Mouse (Mus musculus): ENCODE data around the gene Zfp160. TPM values are rescaled to one million over a fixed set of nuclear protein-coding genes. Genes with fewer than 3 reads are reported as not detected.
"Not testable (repeated sequence)": the region's sequence is repeated elsewhere in the genome, so short reads cannot be mapped to it uniquely, and the experiment has no call there.

Gene Zfp160
- 1 to 10 TPM; 4.5 to 7.3 (median 5.5) TPM for total RNA-seq (2022)

DNA sequence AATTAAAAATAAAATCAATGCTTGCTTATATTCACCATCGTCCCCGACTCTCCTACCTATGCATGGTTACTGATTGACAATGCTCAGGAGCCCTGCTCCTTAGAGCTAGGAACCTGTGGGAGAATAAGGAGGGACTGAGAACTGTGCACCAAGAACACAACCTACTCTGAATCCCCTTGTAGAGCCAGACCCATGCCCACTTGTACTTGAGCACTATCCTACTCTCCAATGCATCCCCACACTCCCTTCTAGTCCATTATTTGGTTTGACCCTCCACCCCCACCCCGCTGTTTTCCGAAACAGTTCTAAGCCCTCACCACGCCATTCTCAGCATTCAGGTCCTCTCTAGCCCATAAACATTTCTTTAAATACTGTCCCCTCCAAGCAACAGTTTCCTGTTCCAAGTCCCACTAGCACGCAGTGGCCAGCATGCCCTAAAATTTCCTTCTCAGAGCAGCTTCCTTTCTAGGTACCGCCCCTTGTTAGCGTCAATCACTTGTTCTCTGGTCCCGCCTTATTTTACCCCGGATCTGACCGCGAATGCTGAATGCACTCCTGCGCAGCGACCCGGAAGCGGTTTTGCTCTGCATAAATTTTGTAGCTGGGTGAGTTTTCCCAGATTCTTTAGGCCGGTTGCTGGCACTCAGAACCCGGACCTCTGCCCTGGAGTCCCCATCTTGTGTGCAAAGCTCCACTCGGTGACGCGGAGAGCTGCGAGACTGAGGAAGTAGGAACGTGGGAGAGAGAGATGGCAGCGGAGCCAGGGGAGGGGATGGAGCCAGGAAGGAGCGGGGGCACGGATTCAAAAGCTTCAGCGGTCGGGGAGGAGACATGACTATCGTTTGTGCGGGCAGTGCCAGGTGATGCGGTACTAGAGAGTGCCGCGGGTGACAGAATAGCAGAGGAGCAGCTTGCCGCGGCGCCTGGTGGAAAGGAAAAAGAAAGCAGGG lies at the start of gene Zfp160:
Zfp160 (plus strand) TSS at position 522 of the 950 bp plus-strand sequence.
- peak; percentile 61 to 69 for DNase-seq (ENCODE audit: low spot score in 2 of 2)

DNA sequence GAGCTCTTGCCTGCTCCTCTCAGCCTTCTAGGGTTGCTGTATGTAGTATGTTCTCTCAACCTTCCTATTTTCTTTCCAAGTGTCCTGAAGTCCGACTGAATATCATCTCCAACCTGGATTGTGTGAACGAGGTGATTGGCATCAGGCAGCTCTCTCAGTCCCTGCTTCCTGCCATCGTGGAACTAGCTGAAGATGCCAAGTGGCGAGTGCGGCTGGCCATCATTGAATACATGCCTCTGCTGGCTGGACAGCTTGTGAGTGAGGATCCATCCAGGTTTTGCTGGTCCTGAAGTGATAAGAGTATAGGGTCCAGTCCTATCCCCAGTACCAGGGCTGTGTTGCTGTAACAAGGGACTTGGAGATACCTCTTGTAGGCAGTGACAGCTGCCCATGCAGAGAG lies 48.3 kb upstream of the Zfp160 start:
- DNase-seq (ENCODE audit: low spot score in 2 of 2): no peak

DNA sequence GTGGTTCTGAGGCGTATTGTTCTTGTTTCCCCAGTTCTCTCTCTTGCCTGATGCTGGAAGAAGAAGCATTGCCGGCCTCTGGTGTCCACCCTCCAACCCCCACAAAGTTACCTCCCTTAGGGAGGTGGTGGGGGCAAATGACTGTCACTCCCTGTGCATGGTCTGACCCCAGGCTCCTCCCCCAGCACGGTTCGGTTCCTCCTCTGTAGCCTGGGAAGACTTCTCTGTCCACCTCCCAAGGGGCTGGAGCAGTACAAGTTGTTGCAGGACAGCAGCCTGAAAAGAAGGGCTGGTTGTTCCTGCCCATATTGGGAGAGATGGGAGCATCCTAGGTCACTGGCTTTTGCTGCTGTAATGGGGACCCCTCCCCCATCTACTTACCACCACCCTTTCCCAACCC lies 43.3 kb upstream of the Zfp160 start:
- DNase-seq (ENCODE audit: low spot score in 2 of 2): peak in 1 of 2 experiments; percentile 11

DNA sequence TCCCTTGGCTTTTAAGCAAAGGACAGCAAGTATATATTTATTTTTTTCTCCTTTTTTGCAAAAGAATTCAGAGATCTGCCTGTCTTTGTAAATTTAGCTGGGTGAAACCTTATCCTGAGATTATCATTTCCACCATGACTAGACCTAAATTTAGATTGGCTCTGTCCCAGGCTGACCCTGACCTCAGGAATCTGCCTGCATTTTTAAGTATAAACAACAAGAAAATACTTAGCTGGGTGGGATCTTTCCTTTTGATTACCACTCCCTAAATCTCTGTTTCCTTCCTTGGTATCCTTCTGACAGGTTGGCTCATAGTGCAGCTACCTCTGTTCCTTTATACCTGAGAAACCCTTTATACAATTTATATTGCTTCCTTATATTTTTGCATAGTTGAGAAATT lies 42.0 kb upstream of the Zfp160 start:
- no peak for DNase-seq (ENCODE audit: low spot score in 2 of 2)

DNA sequence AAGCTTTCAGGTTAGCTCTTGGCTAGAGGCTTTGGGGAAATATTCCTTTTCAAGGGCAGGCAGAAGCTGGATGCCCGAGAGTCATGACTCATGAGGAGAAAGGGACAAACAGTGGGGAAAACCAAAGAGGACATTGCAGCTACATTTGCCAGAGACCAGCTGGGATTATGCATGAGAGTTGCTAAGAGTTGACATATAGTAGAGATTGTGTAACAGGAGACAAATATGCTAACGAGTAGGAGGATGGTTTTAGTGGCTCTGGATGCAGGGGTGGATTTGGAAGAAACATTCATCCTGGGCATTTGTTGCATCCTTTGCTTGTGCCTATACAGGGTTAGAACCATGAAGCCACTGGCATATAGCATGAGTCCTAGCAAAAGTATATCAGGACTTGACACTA lies 15.0 kb upstream of the Zfp160 start:
- no peak for DNase-seq (ENCODE audit: low spot score in 2 of 2)

DNA sequence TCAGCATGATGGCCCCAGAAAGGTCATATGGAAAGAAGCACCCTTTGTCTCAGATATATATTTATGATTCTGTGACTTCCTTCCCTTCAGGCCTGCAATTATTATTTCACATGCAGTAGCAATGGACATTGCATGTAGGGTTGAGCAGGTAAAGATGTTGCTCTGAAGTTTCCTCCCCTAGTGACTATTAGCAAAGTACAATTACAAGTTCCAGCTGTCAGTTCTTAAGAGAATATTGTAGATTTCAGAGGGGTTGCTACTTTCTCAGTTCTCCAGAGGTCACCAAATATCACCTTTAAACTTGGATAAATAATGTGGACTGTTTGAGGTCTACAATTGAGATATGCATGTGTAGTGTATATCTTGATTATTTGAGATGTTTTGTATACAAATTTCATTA lies 12.3 kb upstream of the Zfp160 start, which contains the start of gene Vmn1r233:
Vmn1r233 (minus strand) TSS at position 101 of the 400 bp plus-strand sequence.
- DNase-seq (ENCODE audit: low spot score in 2 of 2): no peak

DNA sequence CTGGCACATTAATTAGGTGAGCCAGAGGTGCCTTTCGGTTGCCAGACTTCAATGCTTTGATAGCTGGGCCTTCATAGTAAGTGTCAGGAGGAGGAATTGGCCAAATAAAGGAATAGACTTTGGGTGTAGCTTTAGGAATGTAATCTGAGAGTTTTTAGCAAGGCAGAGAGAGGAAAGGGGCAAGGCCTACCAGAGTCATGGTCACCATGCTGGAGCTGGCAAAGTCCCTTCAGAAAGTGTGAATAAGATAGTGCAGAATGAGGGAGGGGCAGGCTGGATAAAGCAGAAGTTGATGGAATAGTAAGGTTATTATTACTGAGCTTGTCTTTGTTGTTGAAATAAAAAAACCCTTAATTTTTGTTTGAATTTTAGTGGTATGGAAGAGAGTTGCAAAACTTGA lies 1.0 kb downstream of the Zfp160 start:
- no peak for DNase-seq (ENCODE audit: low spot score in 2 of 2)

DNA sequence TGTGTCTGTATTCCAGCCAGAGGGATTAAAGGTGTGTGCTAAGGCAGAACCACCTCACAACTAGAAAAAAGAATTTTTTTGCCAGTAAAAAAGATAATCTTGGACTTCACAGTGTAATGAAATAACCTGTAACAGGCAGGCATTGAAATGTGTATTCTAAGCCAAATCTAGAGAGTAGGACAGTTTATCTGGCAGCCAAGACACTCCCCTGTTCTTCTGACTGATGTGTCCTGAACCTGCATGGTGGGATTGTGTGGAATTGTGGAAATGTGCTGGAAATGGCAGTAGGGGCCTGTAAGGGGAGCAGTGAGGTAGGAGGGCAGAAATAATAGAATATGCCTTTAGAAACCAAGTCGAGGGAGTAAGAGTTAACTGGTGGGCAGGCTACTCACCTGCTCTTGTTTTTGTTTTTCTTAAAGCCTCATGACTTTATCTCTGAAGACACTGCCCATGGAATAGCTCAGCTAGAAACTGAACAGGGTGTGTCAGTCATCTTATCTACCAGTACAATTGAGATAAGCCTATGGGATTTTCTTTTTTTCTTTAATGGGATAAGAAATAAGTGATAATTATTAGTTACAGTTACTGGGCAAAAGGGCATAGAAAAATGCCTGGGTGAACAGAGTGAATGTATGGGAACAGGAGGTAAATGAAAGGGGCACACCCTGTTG lies 9.8 kb downstream of the Zfp160 start:
- DNase-seq (ENCODE audit: low spot score in 2 of 2): no peak

DNA sequence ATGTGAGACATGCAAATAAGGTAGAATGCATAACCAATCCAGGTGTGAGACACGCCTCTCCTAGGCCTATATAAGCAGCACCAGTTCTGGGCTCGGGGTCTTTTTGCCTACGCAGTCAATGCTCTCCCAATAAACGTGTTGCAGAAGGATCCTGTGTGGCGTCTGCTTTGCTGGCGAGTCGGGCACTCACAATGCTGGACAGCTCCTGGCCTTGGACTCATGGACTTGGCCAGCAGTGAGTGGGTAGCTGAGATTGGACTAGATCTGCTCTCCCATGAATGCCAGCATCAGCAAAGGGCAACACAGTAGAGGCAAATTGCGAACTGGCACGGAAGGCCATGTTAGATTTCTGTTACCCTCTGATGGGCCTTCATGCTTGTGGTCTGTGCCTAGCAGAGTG lies 39.3 kb downstream of the Zfp160 start:
- DNase-seq (ENCODE audit: low spot score in 2 of 2): not testable (repeated sequence)

DNA sequence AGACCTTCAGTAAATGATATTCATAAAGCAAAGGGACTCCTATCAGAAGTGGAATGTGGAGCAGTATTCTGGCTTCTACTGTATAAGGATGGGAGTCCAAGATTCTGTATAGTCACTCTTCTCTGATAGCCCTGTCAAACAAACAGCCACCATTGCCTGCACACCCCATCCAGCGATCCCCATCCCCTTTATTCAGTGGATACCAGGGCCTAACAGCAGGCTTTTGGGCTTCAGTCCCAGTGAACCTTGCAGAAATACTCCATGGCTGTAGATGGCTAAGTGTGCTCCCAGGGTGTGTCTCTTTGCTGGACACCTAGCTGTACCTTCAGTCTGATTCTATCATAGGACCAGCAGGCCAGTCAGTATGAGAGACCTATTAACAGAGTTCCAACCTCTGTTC lies 42.2 kb downstream of the Zfp160 start:
- DNase-seq (ENCODE audit: low spot score in 2 of 2): no peak

DNA sequence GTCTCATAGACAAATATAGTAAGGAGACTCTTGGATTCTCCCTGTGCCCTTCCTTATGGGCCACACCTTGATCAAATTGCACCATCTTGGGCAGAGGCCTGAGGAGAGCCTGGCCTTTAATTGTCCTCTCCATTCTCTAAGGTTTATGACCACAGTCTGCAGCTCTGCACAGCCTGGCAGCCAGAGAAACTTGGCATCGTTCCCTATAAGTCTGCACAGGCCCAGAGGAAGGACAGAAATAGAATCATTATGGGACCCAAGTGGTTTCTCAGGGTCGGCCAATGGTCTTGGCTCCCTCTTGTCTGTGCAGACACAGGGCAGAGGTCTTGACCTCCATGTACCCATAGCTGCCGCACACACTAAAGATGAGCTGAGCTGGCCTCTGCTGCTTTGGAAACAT lies 42.6 kb downstream of the Zfp160 start:
- not testable (repeated sequence) for DNase-seq (ENCODE audit: low spot score in 2 of 2)

DNA sequence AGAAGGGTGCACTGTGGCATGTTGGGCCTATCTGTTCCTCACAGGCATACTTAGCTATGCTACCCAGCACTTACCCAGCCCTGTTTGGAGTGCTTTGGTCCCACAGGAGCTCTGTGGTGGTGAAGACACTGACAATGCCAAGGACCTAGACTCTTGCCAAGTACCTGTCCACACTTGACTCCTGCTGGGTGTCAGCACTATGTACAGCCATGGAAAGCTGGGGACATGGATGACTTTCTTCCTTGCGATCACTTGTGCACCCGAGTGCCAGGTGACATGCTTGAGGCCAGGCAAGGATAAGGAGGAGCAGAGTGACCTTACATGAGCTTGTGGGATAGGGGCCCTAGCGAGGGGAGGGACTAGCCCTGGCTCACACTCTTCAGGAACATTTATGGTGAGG lies 43.2 kb downstream of the Zfp160 start:
- not testable (repeated sequence) for DNase-seq (ENCODE audit: low spot score in 2 of 2)

DNA sequence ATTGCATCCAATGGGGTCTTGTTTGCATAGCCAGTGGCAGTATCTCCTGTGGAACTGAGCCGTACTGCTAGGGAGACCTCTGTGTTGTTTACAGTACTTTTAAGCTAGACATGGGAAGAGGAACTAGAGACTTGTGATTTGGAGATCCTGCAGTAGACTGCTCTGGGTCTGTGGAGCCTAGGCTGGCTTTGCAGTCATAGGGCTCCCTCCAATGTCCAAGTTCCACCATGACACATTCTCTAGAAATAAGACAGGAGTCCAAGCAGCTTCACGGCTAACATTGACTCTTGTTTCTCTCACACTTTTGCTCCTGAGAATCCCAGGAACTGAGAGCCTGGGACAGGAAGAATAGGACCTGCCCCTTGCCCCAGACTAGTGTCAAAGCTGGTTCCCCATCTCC lies 44.6 kb downstream of the Zfp160 start:
- no peak for DNase-seq (ENCODE audit: low spot score in 2 of 2)

DNA sequence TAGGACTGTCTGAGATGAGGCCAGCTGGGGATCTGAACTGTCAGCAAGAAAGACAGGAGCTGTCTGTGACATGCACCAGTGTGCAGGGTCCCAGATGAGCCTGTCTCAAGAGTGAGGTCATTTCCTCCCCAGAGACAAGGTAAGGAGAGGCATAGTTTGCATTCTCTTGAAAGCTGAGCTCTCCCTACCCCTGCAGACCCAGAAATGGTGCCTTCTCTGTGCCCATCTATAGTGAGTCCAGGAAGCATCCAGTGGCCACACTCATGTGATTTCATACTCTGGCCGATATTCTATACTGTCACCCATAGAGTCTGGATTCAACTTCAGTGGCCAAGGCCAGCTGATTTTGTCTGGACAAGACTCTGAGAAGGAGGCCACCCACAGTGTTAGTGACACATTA lies 46.4 kb downstream of the Zfp160 start:
- DNase-seq (ENCODE audit: low spot score in 2 of 2): not testable (repeated sequence)

DNA sequence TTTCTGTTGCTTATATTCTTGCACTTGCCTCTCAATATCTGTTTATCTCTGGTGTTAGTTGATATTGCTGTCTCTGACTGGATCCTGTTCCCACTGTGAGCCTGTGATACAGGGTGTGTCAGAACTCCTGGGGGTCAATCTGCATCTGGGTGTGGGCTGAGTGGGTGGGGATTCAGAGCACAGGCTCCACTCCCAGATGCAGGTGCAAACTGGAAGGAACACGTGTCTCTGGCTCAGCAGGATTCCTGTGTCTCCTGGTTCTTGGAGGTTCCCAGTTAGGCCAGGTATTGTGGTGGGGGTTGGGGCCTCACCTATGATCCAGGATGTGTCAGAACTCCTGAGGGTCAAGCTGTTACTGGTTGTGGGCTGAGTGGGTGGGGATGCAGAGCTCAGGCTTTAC lies 56.8 kb downstream of the Zfp160 start:
- no peak for DNase-seq (ENCODE audit: low spot score in 2 of 2)

DNA sequence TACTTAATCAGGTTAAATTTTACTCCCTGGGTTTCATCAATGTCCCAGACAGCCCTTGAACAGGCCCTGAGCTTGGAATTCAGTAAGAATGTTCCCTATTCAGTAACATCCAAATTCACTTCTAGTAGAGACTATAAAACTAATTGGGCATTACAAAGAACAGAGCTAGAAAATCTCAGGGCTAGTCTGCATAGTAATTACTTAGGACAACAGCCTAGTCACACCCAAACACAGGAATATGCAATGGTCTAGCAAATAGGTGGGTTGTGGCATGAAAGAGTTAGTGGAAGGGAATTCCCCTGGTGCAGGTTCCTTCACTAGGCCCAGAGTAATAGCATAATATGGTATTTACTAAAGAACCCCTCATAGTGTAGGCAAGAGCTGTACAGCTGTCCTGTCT lies 58.3 kb downstream of the Zfp160 start:
- no peak for DNase-seq (ENCODE audit: low spot score in 2 of 2)

DNA sequence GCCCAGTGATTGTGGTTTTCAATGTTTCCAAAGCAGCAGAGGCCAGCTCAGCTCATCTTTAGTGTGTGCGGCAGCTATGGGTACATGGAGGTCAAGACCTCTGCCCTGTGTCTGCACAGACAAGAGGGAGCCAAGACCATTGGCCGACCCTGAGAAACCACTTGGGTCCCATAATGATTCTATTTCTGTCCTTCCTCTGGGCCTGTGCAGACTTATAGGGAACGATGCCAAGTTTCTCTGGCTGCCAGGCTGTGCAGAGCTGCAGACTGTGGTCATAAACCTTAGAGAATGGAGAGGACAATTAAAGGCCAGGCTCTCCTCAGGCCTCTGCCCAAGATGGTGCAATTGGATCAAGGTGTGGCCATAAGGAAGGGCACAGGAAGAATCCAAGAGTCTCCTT lies 60.7 kb downstream of the Zfp160 start:
- DNase-seq (ENCODE audit: low spot score in 2 of 2): not testable (repeated sequence)

DNA sequence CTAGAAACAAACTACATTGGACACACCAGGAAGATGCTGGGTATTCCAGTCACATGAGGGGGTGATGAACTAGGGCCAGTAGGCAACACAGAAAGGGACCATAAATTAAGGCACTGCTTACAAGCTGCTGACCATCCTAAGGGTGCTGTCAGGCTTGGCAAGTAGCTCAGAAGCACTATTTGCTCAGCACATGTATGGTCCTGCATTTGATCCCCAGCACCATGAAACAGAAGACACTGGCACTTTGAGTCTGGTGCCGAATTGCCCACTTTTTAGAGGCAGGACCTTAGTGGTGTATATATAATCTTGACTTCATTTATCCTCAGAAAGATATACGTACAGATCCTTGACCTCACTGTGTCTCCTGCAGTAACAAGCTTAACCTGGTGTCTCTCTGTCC lies 62.3 kb downstream of the Zfp160 start:
- DNase-seq (ENCODE audit: low spot score in 2 of 2): not testable (repeated sequence)
